Mouse (Mus musculus) heart, postnatal 0 days (tissue): ENCODE results near the gene Mrap2. TPM values are rescaled to one million over a fixed set of nuclear protein-coding genes. Genes with fewer than 3 reads are reported as not detected.

Experiments
- ATAC-seq: fragments of 200-750 bp; cut with Nextera tagmentation; 2 replicates; pipeline ENCODE4 v1.8.0; 2017; ENCODE audit warnings: low read depth, moderate number of reproducible peaks, moderate library complexity; ENCODE audit not compliant: insufficient read depth
- DNase-seq: peaks from one replicate; pipeline ENCODE4 v3.0.0-alpha.2; 2016; ENCODE audit warnings: low spot score
- H3K27ac ChIP-seq: fragments of 300-500 bp; sonication (generic); 2 replicates; pipeline ENCODE4 v1.5.1; 2014; ENCODE audit warnings: low read depth, mild to moderate bottlenecking
- H3K27me3 ChIP-seq: fragments of 300-500 bp; sonication (generic); 2 replicates; pipeline ENCODE4 v1.6.1; 2014; ENCODE audit warnings: low read length, mixed read lengths; ENCODE audit not compliant: control insufficient read depth, insufficient read depth
- H3K36me3 ChIP-seq: fragments of 300-500 bp; sonication (generic); replicated peaks from 2 replicates; pipeline ENCODE4 v1.6.1; 2014; ENCODE audit warnings: low read length, mixed read lengths; ENCODE audit not compliant: control insufficient read depth, insufficient read depth
- H3K4me1 ChIP-seq: fragments of 300-500 bp; sonication (generic); 2 replicates; pipeline ENCODE4 v1.6.1; 2014; ENCODE audit warnings: antibody characterized with exemption; ENCODE audit not compliant: control insufficient read depth, insufficient read depth
- H3K4me2 ChIP-seq: fragments of 300-500 bp; sonication (generic); 2 replicates; pipeline ENCODE4 v1.6.1; 2014; ENCODE audit warnings: low read depth, mild to moderate bottlenecking, low read length, moderate library complexity
- H3K4me3 ChIP-seq: fragments of 300-500 bp; sonication (generic); 2 replicates; pipeline ENCODE4 v1.5.1; 2014; ENCODE audit warnings: low read depth, low read length
- H3K9ac ChIP-seq: fragments of 300-500 bp; sonication (generic); replicated peaks from 2 replicates; pipeline ENCODE4 v1.6.1; 2014; ENCODE audit warnings: low read depth, low read length, mixed read lengths
- H3K9me3 ChIP-seq: fragments of 300-500 bp; sonication (generic); replicated peaks from 2 replicates; pipeline ENCODE4 v1.6.1; 2016; ENCODE audit warnings: low read length; ENCODE audit not compliant: control insufficient read depth
- CTCF ChIP-seq: IDR thresholded peaks from 2 replicates; pipeline ENCODE4 v1.5.1; 2016; ENCODE audit warnings: antibody characterized with exemption, control low read depth, low read depth
- EP300 ChIP-seq: IDR thresholded peaks from 2 replicates; pipeline ENCODE4 v1.6.1; 2016; ENCODE audit warnings: antibody characterized with exemption, low read depth
- WGBS: fragments of 180-500 bp; shearing (Covaris S2); extraction: QIAGEN DNeasy Blood & Tissue Kit; methylation state at CpG from one replicate; pipeline ENCODE4 v1.1.7; 2014; 5-methylcytosine and 5-hydroxymethylcytosine counted together
- polyA plus RNA-seq: library from polyadenylated mRNA; unstranded; fragments of >200 nt; fragmentation: Nextera tagmentation; extraction: Ambion mirVana; gene quantifications from 2 replicates; pipeline ENCODE4 v1.2.1, GENCODE M21; 2015
- total RNA-seq: library from RNA; depleted of rRNA; stranded (reverse); fragments of >200 nt; gene quantifications from 2 replicates; pipeline ENCODE4 v1.2.3, GENCODE M21; 2014; ENCODE audit warnings: low replicate concordance

Mrap2 gene
- total and polyA plus RNA-seq, 2 experiments from 2014 or later, result not detected

- ATAC-seq, result no peak
- Histone ChIP-seq H3K4me2 (no peak overlapping the region), H3K4me1 (0 out of 2 replicates have a peak, but pooled peaks cover 7% of the 10 kb centered on the region), H3K9ac (no peak overlapping the region), H3K4me3 (no peak overlapping the region), H3K36me3 (no peaks in the 10 kb centered on the region), H3K27me3 (peaks cover 33% of the 10 kb centered on the region), H3K9me3 (no peaks in the 10 kb centered on the region), H3K27ac (no peak overlapping the region)
- WGBS, result 34% methylated on average over 11 of the region's 11 CpGs
- TF ChIP-seq EP300 (no peak), CTCF (no peak)
- DNase-seq, result no peak
These were observed 1.6 kb downstream of the Mrap2 start for GRCm38 (mm10) chr9:87145671-87146070.

GRCm38 (mm10) chr9:87146400-87146799, 2.3 kb downstream of the Mrap2 start:
- TF ChIP-seq CTCF (no peak), EP300 (no peak)
- peaks cover 33% of the 10 kb centered on the region for H3K27me3 ChIP-seq
- H3K36me3 ChIP-seq, result no peaks in the 10 kb centered on the region
- H3K9me3 ChIP-seq, result no peaks in the 10 kb centered on the region
- no peak overlapping the region for H3K4me3 ChIP-seq
- no peak for DNase-seq
- 0 out of 2 replicates have a peak, but pooled peaks cover 7% of the 10 kb centered on the region for H3K4me1 ChIP-seq
- H3K4me2 ChIP-seq, result no peak overlapping the region
- H3K9ac ChIP-seq, result no peak overlapping the region
- no peak overlapping the region for H3K27ac ChIP-seq
- ATAC-seq, result no peak
- 69% methylated on average over 4 of the region's 4 CpGs for WGBS

DNA sequence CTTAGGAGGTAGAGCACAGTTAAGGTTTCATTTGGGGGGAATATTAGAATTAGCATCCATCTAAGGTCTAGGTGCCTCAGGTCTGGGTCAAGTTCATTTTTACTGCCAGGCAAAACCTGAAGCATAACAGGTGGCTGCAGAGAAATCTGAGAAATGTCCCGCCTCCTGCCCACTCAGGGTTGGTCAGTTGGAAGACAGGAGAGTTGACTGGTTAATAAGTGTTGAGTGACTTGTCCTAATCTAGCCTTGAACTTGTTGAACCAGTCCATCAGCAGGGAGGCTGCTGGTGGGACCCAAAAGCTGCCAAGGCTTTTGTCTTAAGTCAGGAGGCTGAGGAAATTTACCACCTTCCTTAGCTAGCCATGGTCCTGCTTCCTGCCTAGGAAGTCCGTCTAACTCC, 3.8 kb downstream of the Mrap2 start:
- H3K36me3 ChIP-seq, result no peaks in the 10 kb centered on the region
- 0 out of 2 replicates have a peak, but pooled peaks cover 7% of the 10 kb centered on the region for H3K4me1 ChIP-seq
- no peak for ATAC-seq
- WGBS, result 64% methylated on average over 2 of the region's 2 CpGs
- H3K27me3 ChIP-seq, result peaks cover 33% of the 10 kb centered on the region
- no peak overlapping the region for H3K27ac ChIP-seq
- DNase-seq, result no peak
- TF ChIP-seq EP300, result no peak
- no peak for TF ChIP-seq CTCF
- no peak overlapping the region for H3K4me3 ChIP-seq
- H3K4me2 ChIP-seq, result no peak overlapping the region
- H3K9me3 ChIP-seq, result no peaks in the 10 kb centered on the region
- H3K9ac ChIP-seq, result no peak overlapping the region

- DNase-seq (no peak), ATAC-seq (no peak; the same call in 1 of the 2 replicates)
- Histone ChIP-seq H3K27ac (no peak overlapping the region), H3K4me2 (no peak overlapping the region), H3K27me3 (no peaks in the 10 kb centered on the region), H3K9me3 (no peaks in the 10 kb centered on the region), H3K4me3 (no peak overlapping the region), H3K36me3 (no peaks in the 10 kb centered on the region), H3K4me1 (no peaks in the 10 kb centered on the region), H3K9ac (no peak overlapping the region)
- no peak for TF ChIP-seq EP300
- WGBS, result 100% methylated on average over 1 of the region's 1 CpGs
These were observed 8.7 kb downstream of the Mrap2 start for GRCm38 (mm10) chr9:87152641-87153325.

DNA sequence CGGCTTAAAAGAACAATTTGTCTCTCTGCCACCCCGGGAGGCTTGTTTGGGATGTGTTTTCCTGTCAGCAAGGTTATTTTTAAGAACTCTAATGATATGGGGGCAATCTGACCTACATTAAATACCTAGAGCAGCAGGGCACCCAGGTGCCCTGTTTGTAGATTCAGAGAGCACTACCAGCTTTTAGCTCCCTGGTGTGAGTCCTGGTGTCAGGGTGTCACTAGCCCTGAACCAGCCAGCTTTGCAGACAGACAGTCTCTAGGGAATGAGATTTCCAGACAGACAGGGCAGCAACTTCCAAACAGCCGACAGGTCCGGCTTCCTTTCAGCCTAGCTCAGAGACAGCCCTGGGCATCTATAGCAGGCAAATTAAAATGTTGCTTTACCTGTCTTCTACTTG, 18.5 kb downstream of the Mrap2 start:
- Histone ChIP-seq H3K4me3 (no peak overlapping the region), H3K36me3 (no peaks in the 10 kb centered on the region), H3K27ac (no peak overlapping the region), H3K4me2 (no peak overlapping the region), H3K4me1 (no peaks in the 10 kb centered on the region), H3K9ac (no peak overlapping the region), H3K27me3 (no peaks in the 10 kb centered on the region), H3K9me3 (no peaks in the 10 kb centered on the region)
- ATAC-seq (no peak), DNase-seq (no peak)
- TF ChIP-seq CTCF (no peak), EP300 (no peak)
- 61% methylated on average over 4 of the region's 4 CpGs for WGBS
